1 mouse cellular context compared by ENCODE assay signal in genomic region chr2:26997498-26997897, GRCm38 (mm10).
A peak's percentile ranks its signal among the peaks of the same experiment; 100 is the strongest.
TF ChIP-seq lines count a peak whose summit lies in the region.

No protein-coding gene starts in this region.

TF ChIP-seq in CH12.LX, 34 proteins besides CTCF, POLR2A, EP300 and RAD21:
- no peak for TF ChIP-seq ELF1 (IDR thresholded peaks at IDR 0.05; ENCODE audit: low read depth, low read length)
- peak; percentile 52 for TF ChIP-seq SMC3 (IDR thresholded peaks at IDR 0.05; ENCODE audit: low read depth, low read length)
